Mouse (Mus musculus): ENCODE data around the gene Ppm1h. TPM values are rescaled to one million over a fixed set of nuclear protein-coding genes. Genes with fewer than 3 reads are reported as not detected.
A peak's percentile ranks its signal among the peaks of the same experiment; 100 is the strongest.

Ppm1h gene
- polyA plus RNA-seq, 1 experiment from 2014 or later, result 26.0 TPM

DNA sequence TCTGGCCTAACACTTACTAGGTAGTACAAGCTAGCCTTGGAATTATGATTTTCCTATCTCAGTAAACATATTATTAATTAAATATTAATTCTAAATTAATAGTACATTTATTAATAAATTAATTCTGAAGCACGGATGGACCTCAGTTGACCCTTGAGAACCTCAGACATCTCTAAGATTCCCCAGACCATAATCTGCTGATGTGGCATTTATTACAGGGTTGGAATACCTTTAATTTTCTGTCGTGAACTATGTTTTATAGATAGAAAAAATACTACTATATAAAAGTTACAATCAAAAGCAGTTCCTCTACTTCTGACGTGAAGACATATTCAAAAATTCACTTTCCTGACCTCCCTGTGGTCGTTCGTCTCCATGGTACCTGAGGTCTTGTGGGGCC lies 19.8 kb downstream of the Ppm1h start:
- TF ChIP-seq CTCF (IDR thresholded peaks at IDR 0.05), result no peak
- ChIA-PET CTCF (interaction anchor here (1.7 to 1.9 kb wide), 2 partner anchors 12 to 26 kb away, joined by 4 to 5 read pairs; no protein-coding TSS in a partner anchor), POLR2A (no interaction called here)
- in situ Hi-C loops (cut with MboI; ENCODE audit: low pct_unique_long_range_greater_than_20kb), result no loop called here
- ATAC-seq, result no peak
- DNase-seq (ENCODE audit: low read depth, low spot score), result no peak
- no peaks in the 10 kb centered on the region for H3K27me3 ChIP-seq

DNA sequence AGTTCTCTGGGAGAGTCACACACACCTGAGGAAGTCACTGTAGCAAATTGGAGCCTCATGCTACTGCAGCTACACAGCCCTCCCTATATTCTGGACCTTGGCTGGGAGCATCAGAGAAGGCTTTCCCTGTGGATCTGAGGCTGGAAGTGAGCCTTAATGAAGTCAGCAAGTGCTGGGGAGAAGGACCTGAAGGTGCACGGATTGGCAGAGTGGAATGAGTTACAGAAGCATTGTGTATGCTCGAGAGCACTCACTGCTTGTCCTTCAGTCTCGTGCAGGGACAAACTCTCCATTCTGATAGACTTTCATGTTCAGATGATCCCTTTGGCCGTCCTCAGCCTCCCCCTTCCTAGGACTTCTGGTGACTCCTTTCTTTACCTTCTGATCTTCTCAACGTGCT lies 26.3 kb downstream of the Ppm1h start:
- TF ChIP-seq CTCF (IDR thresholded peaks at IDR 0.05), result no peak
- POLR2A ChIA-PET, result no interaction called here
- ATAC-seq (no peak), DNase-seq (ENCODE audit: low read depth, low spot score) (no peak)
- CTCF ChIA-PET, result no interaction called here
- in situ Hi-C loops (cut with MboI; ENCODE audit: low pct_unique_long_range_greater_than_20kb), result no loop called here
- H3K27me3 ChIP-seq, result no peaks in the 10 kb centered on the region

DNA sequence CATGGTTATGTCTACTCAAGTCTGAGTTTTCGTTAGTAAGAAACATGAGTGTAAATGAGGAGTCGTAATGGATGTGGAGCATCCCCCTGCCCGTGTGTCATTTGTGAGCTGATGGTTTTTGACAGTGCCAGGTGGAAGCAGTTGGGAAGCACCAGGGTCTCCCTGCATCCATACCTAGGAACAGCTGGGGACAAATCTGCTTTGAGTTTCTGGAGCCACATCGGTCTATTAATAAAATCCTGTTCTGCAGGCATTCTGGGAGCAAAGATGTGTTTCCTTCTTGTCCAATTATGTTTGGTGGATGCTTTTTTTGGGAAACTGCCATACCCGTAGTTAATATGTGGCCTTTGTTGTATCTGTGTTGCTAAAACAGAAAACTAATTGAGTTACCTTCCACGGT lies 26.9 kb downstream of the Ppm1h start:
- H3K27me3 ChIP-seq, result no peaks in the 10 kb centered on the region
- CTCF ChIA-PET, result no interaction called here
- DNase-seq (ENCODE audit: low read depth, low spot score) (no peak), ATAC-seq (no peak)
- POLR2A ChIA-PET, result no interaction called here
- in situ Hi-C loops (cut with MboI; ENCODE audit: low pct_unique_long_range_greater_than_20kb), result no loop called here
- no peak for TF ChIP-seq CTCF (IDR thresholded peaks at IDR 0.05)

DNA sequence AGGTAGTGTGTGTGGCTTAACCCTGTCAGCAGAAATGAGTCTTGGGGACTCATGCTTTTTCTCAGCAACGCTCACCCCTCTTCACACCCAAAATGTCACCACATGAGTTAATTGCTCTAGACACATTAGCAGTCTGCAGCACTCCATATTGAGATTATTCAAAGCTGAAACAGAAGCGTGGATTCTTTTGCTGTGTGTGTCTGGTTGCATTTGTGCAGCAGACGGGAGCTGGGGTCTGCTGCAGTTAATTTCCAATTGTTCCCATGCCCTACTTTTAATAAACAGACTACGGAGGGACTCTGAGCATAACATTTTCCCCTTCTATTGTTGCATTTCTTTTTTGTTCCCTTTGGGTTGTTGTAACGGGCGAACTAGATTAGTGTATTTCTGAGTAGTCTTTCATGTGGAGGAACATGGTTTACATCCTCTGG lies 32.8 kb downstream of the Ppm1h start:
- CTCF ChIA-PET, result no interaction called here
- no peak for ATAC-seq
- DNase-seq (ENCODE audit: low read depth, low spot score), result no peak
- POLR2A ChIA-PET, result interaction anchor here (0.8 kb wide), 1 partner anchor 28 kb away, joined by 3 read pairs; no protein-coding TSS in a partner anchor
- in situ Hi-C loops (cut with MboI; ENCODE audit: low pct_unique_long_range_greater_than_20kb), result no loop called here
- no peak for TF ChIP-seq CTCF (IDR thresholded peaks at IDR 0.05)
- H3K27me3 ChIP-seq, result no peaks in the 10 kb centered on the region

DNA sequence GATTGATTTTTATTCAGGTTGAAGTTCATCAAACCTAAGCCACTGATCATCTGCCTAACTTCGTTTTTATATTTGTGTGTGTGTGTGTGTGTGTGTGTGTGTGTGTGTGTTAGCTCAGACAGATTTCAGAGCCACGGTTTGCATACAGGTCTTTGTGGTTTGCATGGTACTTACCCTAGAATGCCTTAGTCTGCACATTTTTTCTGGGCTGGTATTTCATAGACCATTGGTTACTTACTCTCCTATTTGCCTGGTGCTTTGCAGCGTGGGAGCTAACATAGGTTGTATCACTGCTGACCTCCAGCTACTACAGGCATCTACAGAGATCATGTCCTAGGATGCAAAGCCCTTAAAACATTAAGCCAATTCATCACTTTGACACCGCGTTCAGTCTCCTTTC lies 33.7 kb downstream of the Ppm1h start:
- ChIA-PET POLR2A (interaction anchor here (0.8 to 1.1 kb wide), 3 partner anchors 12 to 33 kb away, joined by 3 read pairs; partner anchors contain the start of gene Ppm1h), CTCF (no interaction called here)
- DNase-seq (ENCODE audit: low read depth, low spot score) (peak; percentile 49), ATAC-seq (peak; percentile 96)
- in situ Hi-C loops (cut with MboI; ENCODE audit: low pct_unique_long_range_greater_than_20kb), result no loop called here
- no peak for TF ChIP-seq CTCF (IDR thresholded peaks at IDR 0.05)
- no peaks in the 10 kb centered on the region for H3K27me3 ChIP-seq

DNA sequence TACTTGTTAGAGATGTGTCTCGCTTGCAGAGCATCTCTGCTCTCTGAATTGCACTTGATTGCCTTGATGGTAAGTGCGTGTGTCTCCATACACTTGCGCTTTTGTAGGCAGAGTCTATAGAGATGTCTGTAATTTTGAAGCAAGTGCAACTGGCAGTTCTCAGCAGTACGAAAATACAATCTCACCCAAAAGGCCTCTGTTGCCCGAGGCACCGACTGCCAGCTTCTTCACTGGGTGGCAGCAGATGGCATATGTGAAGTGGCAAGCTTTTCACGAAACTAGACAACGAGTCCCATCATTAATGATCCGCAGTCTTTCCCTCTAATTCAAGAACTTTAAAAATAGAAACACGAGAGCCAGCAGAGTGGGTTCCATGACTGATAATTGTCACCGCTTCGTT lies 37.3 kb downstream of the Ppm1h start:
- DNase-seq (ENCODE audit: low read depth, low spot score) (no peak), ATAC-seq (no peak)
- TF ChIP-seq CTCF (IDR thresholded peaks at IDR 0.05), result no peak
- ChIA-PET CTCF (no interaction called here), POLR2A (no interaction called here)
- in situ Hi-C loops (cut with MboI; ENCODE audit: low pct_unique_long_range_greater_than_20kb), result no loop called here
- no peaks in the 10 kb centered on the region for H3K27me3 ChIP-seq

DNA sequence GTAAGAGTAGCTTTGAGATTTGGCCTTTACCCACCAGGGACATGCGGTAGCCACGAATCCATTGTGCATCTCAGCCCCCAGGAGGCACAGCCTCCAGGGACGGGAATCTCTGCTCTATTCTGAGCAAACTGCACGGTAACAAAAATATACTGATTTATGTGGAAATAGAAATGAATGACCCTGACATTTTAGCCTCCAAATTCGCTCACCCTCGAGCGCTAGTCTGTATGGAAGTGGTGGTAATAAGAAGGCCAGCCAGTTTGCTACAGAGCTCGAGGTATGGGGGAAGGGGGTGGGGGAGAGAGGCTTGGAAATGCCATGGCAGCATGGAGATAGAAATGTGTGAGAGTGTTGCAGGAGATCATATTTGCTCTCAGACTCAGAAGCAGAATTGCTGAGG lies 37.7 kb downstream of the Ppm1h start:
- DNase-seq (ENCODE audit: low read depth, low spot score), result no peak
- in situ Hi-C loops (cut with MboI; ENCODE audit: low pct_unique_long_range_greater_than_20kb), result no loop called here
- TF ChIP-seq CTCF (IDR thresholded peaks at IDR 0.05), result no peak
- ChIA-PET POLR2A (no interaction called here), CTCF (no interaction called here)
- no peak for ATAC-seq
- no peaks in the 10 kb centered on the region for H3K27me3 ChIP-seq

DNA sequence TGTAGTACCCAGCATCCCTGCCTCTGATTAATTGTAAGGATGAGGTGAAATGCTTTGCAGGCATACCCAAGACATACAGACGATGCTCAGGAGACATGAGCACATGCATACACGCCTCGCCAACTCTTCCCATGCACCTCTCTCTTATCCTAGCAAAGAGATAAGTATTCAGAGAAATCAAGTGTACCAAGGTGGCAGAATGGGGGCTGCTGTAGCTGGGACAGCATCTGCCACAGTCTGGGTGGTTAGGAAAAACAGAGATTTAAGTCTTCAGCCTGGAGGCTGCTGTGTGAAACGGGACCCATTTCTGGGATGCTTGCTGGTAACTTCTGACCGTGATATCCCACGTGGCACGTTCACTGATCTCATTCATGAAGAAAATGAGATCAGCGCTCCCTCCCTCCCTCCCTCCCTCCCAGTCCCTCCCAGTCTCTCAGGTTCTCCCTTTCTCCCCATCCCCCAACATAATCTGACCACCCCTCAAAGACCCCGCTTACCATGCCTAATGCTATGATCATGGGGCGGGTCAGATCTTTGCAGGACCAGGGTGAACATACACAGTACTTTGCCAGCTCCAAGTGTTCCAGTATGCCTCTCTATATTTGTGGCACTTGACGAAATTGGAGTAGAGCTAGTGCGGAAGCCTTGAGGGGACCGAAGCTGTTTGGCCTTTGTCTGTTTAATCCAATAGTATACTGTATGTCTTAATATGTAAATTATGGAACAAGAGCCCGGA lies 38.3 kb downstream of the Ppm1h start:
- in situ Hi-C loops (cut with MboI; ENCODE audit: low pct_unique_long_range_greater_than_20kb), result no loop called here
- POLR2A ChIA-PET, result no interaction called here
- no peak for ATAC-seq
- DNase-seq (ENCODE audit: low read depth, low spot score), result no peak
- TF ChIP-seq CTCF (IDR thresholded peaks at IDR 0.05), result no peak
- CTCF ChIA-PET, result no interaction called here
- no peaks in the 10 kb centered on the region for H3K27me3 ChIP-seq

DNA sequence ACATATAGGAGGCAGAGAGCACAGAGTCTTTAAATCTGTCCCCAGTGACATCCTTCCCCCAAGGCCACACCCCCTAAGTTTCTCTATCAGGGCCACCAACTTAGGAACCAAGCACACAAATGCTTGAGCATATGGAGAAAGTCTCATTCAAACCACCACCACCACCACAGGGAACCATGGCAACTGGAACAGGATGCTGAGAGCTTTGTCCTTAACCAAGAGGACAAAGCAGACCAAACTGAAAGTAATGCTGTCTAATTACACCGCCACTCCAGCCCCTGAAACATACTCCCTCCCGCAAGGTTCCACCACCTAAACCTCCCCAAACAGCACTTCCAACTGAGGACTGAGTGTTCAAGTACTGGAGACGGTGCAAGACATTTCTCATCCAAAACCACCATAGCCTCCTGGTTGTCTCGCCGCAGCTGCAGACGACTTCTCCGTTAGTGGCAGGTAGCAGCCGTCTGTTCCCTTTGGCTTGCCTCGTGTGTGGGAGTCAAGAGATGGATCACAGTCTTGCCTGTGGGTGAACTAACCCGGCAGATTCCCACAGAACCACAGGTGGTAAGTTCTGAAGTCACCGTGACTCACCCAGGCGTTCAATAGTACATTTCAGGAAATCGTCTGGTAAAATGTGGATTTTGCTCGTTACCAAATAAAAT lies 39.3 kb downstream of the Ppm1h start:
- H3K27me3 ChIP-seq, result no peaks in the 10 kb centered on the region
- TF ChIP-seq CTCF (IDR thresholded peaks at IDR 0.05), result no peak
- in situ Hi-C loops (cut with MboI; ENCODE audit: low pct_unique_long_range_greater_than_20kb), result no loop called here
- ChIA-PET POLR2A (no interaction called here), CTCF (no interaction called here)
- DNase-seq (ENCODE audit: low read depth, low spot score) (peak; percentile 49), ATAC-seq (peak; percentile 64)

DNA sequence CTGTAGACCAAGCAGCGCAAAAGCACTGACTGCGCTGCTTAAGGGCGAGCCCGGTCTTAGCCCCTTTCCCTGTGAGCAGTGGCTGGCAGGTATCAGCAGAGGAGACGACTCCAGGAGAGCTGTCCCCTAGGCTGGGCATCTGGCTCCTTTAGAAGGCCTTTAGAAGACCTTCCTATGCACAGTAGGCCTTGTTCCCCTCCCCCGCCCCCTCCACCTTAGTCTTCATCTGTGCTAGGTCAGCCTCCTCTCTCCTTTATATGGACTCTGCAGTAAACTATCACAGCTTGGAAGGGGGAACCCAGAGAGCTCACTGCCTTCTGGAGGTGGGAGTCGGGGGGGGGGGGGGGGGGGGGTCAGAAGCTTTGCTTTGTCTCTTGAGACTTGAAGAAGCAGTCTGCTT lies 40.4 kb downstream of the Ppm1h start:
- no peak for ATAC-seq
- ChIA-PET POLR2A (interaction anchor here (0.6 to 0.7 kb wide), 3 partner anchors 52 to 251 kb away, joined by 3 read pairs; no protein-coding TSS in a partner anchor), CTCF (no interaction called here)
- in situ Hi-C loops (cut with MboI; ENCODE audit: low pct_unique_long_range_greater_than_20kb), result no loop called here
- TF ChIP-seq CTCF (IDR thresholded peaks at IDR 0.05), result no peak
- H3K27me3 ChIP-seq, result no peaks in the 10 kb centered on the region
- DNase-seq (ENCODE audit: low read depth, low spot score), result no peak

DNA sequence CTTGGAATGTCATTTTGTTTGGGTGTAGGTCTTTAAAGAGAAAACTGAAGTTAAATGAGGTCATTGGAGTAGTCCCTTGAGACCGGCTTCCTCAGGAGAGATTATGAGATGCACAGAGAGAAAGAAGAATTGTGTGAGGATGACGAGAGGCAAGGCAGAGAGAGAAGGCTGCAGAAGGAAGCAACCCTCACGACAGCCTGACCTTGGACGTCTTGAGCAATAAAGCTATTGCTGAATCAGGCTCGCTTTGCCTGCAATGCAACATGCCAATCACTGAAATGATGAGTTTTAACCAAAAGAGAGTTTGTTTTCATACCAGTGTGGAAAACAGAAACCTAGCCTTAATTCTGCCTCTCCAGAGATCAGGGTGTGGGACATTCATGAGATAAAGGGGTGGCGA lies 43.5 kb downstream of the Ppm1h start:
- TF ChIP-seq CTCF (IDR thresholded peaks at IDR 0.05), result no peak
- H3K27me3 ChIP-seq, result no peaks in the 10 kb centered on the region
- in situ Hi-C loops (cut with MboI; ENCODE audit: low pct_unique_long_range_greater_than_20kb), result no loop called here
- ChIA-PET POLR2A (interaction anchor here (0.6 kb wide), 1 partner anchor 59 kb away, joined by 3 read pairs; no protein-coding TSS in a partner anchor), CTCF (interaction anchor here (1.3 kb wide), 1 partner anchor 15 kb away, joined by 4 read pairs; no protein-coding TSS in a partner anchor)
- DNase-seq (ENCODE audit: low read depth, low spot score) (no peak), ATAC-seq (no peak)
